Mouse (Mus musculus) kidney, adult 2 months (tissue): Measurements from ENCODE around the gene Snd1.

Experiments used
- CTCF ChIP-seq: fragments of 200-500 bp; conservative IDR thresholded peaks from 2 replicates; pipeline ENCODE4 v1.5.1; 2011; ENCODE audit warnings: low read depth, mild to moderate bottlenecking, control low read depth, low read length, moderate library complexity, mixed read lengths; ENCODE audit not compliant: insufficient read depth, insufficient read length
- POLR2A ChIP-seq: fragments of 200-500 bp; IDR thresholded peaks from one replicate; pipeline ENCODE4 v1.6.1; 2011; ENCODE audit warnings: low read depth, low read length, control low read depth

DNA sequence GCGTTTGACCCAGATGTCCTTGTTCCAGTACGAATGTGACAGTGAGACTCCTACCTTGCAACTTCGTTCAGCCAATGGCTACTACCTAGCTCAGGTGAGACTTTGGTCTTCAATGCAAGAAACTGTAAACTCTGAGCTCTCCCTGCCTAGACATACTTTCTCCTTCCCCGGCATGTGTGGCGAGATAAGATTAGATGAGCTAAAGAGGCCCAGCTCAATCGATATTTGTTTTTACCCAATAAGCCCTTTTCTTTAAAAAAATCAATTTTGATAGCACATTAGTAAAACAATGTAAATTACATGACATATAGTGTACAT is 43.4 kb upstream of the Snd1 start:
- no peak for TF ChIP-seq CTCF
- no peak for TF ChIP-seq POLR2A
